Mouse (Mus musculus): ENCODE data around the gene Gm10643.

Gm10643 gene

DNA sequence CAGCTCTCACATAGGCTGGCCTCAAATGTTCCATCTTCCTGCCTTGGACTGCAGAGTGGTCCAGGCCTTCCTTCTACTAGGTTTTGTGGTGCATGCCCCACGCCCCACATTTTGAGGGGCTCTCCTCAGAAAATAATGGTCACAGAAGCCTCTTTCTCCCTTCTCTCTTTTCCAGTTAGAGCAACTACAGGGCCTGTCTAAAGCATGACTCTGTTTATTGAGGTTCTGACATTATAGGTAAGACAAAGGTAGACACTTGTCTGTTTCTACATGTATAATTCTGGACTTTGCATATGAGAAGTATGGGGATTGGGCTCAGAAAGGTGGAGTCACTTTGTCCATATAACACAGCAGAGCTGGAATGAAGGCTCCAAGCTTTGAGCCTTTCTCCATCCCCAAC lies at the start of gene Gm10643:
Gm10643 (minus strand) TSS at position 101 of the 400 bp plus-strand sequence.
- no peak for DNase-seq (ENCODE audit: low spot score in 2 of 2)

GRCm38 (mm10) chr8:84106216-84107040 lies 41.5 kb upstream of the Gm10643 start:
- no peak for DNase-seq (ENCODE audit: low spot score in 2 of 2)

DNA sequence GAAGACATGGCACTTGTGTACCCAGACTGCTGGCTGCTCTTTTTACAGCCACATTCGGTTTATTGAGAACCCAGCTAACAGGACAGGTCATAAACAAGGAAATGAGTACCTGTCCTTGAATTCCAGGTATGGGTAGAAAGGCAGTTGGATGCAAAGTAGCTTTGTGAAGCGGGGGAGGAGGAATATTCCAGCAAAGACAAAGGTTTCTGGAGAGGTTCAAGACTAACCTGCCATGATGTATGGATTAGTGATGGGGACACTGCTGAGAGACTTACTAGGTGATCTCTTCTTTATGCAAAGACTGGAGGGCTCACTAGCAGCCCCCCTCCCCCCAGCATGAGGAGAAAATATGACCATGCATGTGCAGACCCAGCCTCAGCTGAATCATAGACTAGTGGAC lies 40.7 kb upstream of the Gm10643 start:
- DNase-seq (ENCODE audit: low spot score in 2 of 2), result no peak

- peak; percentile 99 for DNase-seq (ENCODE audit: low spot score in 2 of 2)
Measured at GRCm38 (mm10) chr8:84104697-84105609, 40.0 kb upstream of the Gm10643 start, which contains the start of gene Dcaf15. Gene Dcaf15 (minus strand): TSS chr8:84104768.

GRCm38 (mm10) chr8:84104221-84104620 lies 39.3 kb upstream of the Gm10643 start:
- DNase-seq (ENCODE audit: low spot score in 2 of 2), result peak; percentile 80 to 85

- no peak for DNase-seq (ENCODE audit: low spot score in 2 of 2)
Measured at GRCm38 (mm10) chr8:84103601-84104000, 38.7 kb upstream of the Gm10643 start.

DNA sequence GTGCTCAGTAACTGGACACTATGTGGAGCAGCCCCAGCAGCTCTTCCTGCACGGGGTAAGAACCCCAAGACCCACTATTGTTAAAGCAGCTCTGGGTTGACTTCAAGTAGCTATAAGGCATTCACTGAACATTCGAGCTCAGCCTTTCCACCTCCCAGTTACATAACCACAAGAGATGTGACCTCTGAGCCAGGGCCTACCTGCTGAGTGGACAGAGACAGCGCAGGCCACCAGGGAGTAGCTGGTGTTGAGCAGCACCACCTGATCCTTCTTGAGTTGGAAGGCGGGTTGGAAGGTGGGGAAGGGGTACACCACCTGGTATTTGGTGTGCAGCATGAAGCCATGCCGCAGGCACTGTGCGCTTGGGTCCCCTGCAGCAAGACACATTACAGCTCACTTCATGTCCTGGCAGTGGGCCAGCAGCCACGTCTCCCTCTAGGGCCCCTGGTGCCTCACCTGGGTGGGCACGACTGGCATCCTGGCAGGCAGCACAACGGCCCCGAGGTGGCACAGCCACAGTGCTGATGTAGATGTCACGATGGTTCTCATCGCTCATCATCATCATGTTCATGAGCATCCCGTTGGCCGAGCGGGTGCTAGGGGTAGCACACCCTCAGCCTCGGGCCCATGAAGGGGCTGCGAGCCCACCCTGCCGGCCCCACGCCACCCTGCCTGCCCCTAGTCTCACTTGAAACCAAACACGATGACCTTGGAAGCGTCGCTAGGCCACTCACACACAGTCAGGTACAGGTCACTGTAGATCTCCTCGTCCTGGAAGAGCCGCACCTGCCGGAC lies 36.7 kb upstream of the Gm10643 start:
- DNase-seq (ENCODE audit: low spot score in 2 of 2), result no peak

DNA sequence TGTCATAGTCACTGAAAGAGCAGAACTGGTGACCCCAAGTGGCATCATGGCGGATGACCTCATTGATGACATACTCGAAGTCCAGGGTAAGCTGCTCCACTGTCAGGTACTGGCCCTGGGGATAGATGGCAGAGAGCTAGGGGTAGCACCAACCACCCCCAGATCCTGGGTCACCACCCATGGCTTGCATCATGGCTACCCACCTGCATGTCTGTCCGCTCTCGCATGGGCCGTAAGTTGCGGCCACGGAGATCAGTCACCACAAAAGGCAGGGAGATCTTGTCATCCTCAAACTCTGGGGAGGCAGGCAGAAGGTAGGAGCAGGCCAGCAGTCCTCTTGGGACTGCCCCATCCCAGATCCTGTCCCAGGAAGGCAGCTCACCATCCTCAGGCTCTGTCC lies 33.4 kb upstream of the Gm10643 start:
- DNase-seq (ENCODE audit: low spot score in 2 of 2), result no peak

DNA sequence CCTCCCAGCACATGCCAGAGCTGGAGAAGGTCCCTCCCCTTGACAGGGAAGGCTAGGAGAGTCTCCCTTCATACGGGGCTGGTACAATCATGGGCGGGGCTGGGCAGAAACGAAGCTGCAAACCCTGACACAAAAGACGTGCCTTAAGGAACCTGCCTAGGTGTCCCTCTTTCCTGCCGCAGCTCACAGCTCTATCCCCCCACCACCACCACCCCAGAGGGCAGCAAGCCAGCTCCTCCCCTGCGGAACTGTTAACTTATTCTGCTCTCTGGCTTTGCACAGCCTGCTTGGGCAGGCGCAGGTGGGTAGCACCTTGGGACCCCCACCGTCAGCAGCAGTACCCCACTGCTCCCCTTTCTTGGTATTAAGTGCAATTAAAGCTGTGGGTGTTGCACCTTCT lies 31.1 kb upstream of the Gm10643 start:
- DNase-seq (ENCODE audit: low spot score in 2 of 2), result no peak

DNA sequence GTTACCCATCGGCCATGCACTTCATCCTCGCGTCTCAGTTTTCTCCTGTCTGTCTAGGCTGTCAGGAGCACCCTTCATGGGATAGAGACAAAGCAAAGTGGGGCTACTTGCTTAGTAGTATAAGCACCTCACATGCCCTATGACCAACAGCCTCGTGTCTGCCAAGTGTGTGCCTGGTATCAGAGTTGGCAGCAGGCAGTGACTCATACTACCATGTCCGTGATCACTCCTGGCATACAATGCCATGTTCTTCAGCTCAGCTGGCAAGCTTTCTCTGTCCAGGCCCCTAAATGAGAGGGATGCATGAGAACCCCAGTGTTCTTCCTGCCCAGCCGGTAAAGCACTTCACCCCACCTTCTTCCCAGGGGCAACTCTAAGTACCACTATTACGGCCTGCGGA lies 25.6 kb upstream of the Gm10643 start:
- no peak for DNase-seq (ENCODE audit: low spot score in 2 of 2)

- no peak for DNase-seq (ENCODE audit: low spot score in 2 of 2)
Measured at GRCm38 (mm10) chr8:84089277-84089676, 24.3 kb upstream of the Gm10643 start.

- no peak for DNase-seq (ENCODE audit: low spot score in 2 of 2)
Measured at GRCm38 (mm10) chr8:84087821-84088220, 22.9 kb upstream of the Gm10643 start.

GRCm38 (mm10) chr8:84087156-84087555 lies 22.2 kb upstream of the Gm10643 start:
- no peak for DNase-seq (ENCODE audit: low spot score in 2 of 2)

GRCm38 (mm10) chr8:84084341-84085115 lies 19.6 kb upstream of the Gm10643 start:
- DNase-seq (ENCODE audit: low spot score in 2 of 2), result no peak

DNA sequence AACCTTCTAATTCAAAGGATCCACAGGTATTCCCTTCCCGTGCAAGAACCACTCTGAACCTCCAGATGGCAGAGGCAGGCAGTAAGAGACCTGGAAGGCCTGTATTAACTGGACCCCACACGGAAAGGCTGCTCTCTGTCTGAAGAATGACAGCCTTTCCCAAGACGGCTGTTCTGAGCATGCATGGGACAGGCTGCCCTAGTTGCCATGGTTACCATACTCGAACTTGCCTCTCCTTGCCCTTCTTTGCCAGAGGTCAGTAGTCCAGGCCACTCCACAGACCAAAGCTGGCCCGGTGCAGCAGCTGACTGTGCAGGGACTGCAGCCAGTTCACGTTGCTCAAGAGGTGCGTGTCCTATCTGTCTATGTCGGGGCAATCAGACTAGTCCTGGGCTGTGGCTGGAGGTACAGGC lies 18.9 kb upstream of the Gm10643 start:
- DNase-seq (ENCODE audit: low spot score in 2 of 2), result no peak

- no peak for DNase-seq (ENCODE audit: low spot score in 2 of 2)
Measured at GRCm38 (mm10) chr8:84079206-84079605, 14.3 kb upstream of the Gm10643 start.

DNA sequence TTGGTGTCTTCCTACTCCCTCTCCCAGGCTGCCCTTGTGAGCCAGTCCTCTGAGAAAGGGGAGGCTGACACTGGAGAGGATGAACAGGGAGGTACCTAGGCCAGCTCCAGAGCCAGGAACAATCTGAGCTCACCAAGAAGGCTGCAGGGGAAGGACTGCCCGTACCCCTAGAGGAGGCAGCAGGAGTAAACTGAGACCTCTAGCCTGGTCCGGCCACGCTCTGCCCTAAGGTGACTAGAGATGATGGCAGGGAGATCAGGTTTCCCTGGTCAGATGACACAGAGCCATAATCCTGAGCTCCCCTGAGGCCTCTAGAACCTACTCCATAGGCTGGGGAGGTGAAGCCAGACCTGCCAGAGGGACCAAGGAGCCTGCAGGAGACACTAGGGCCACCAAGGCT lies 11.9 kb upstream of the Gm10643 start:
- no peak for DNase-seq (ENCODE audit: low spot score in 2 of 2)

- no peak for DNase-seq (ENCODE audit: low spot score in 2 of 2)
Measured at GRCm38 (mm10) chr8:84076412-84076811, 11.5 kb upstream of the Gm10643 start.

GRCm38 (mm10) chr8:84073230-84073976 lies 8.5 kb upstream of the Gm10643 start:
- DNase-seq (ENCODE audit: low spot score in 2 of 2), result no peak

GRCm38 (mm10) chr8:84072321-84072720 lies 7.4 kb upstream of the Gm10643 start:
- DNase-seq (ENCODE audit: low spot score in 2 of 2), result no peak
